Mouse (Mus musculus): Measurements from ENCODE around the gene Abhd2.

DNA sequence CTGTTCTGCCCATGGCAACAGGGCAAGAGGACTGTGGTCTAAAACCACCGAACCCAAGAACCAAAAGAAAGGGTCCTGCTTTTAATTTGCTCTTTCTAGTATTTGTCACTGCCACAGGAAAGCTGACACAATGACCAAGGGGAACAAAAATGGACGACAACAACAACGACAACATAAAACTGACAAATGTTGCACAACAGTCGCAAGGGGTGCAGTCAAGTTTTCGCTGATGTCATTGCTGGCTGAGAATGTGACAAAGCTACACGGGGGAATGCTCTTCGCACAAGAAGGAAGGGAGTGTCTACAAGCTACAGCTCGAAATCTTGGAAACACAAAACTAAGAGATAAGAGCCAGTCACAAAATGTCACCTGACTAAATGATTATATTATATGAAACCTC, 47.5 kb upstream of the Abhd2 start:
- TF ChIP-seq POLR2A (IDR thresholded peaks at IDR 0.05; ENCODE audit: low read depth, low read length) (no peak), CTCF (IDR thresholded peaks at IDR 0.05; ENCODE audit: extremely low read depth, insufficient read depth, insufficient read length, insufficient replicate concordance) (no peak)

Data from spleen, adult 2 months (tissue).